Mouse (Mus musculus) inflammation-experienced regulatory T-cells, adult 6 months (primary cell): ENCODE measurements around the gene Dqx1. TPM values are rescaled to one million over a fixed set of nuclear protein-coding genes. Genes with fewer than 3 reads are reported as not detected.

ENCODE experiments used
- ATAC-seq: one replicate; pipeline ENCODE4 v1.8.0; 2017
- polyA plus RNA-seq, 3 experiments: library from polyadenylated mRNA; unstranded; fragments of 100-300 nt; shearing (Covaris generic); gene quantifications; one replicate each; pipeline ENCODE4 v1.2.1; 2017

Dqx1 gene
- polyA plus RNA-seq, 3 experiments from 2014 or later = 2.1 to 2.7 (median 2.7) TPM

GRCm38 (mm10) chr6:83070311-83071219 lies 12.9 kb downstream of the Dqx1 start:
- no peak for ATAC-seq

- no peak for ATAC-seq
Observed at GRCm38 (mm10) chr6:83071220-83071619, 13.6 kb downstream of the Dqx1 start.

DNA sequence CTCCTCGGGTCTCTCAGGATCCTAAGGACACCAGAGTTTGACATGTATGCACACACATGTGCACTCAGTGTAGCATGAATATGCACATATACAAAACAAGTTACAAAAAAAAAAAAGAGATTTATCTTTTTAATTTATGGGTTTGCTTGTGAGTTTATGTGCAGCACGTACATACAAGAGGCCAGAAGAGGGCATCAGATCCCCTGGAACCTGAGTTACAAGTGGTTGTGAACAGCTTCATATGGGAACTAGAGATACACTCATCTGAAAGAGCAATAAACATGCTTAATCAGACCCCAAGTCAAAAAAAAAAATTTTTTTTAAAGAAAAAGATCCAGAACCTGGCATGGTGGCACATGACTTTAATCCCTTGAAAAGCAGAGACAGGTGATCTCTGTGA lies 17.3 kb downstream of the Dqx1 start:
- no peak for ATAC-seq

- ATAC-seq = peak; percentile 38
Observed at GRCm38 (mm10) chr6:83077630-83078323, 20.1 kb downstream of the Dqx1 start, which contains the start of gene Pcgf1. Pcgf1 (plus strand) TSS chr6:83077869.

GRCm38 (mm10) chr6:83078324-83078858 lies 20.7 kb downstream of the Dqx1 start:
- ATAC-seq = peak; percentile 90

- no peak for ATAC-seq
Observed at GRCm38 (mm10) chr6:83080210-83080609, 22.6 kb downstream of the Dqx1 start.

DNA sequence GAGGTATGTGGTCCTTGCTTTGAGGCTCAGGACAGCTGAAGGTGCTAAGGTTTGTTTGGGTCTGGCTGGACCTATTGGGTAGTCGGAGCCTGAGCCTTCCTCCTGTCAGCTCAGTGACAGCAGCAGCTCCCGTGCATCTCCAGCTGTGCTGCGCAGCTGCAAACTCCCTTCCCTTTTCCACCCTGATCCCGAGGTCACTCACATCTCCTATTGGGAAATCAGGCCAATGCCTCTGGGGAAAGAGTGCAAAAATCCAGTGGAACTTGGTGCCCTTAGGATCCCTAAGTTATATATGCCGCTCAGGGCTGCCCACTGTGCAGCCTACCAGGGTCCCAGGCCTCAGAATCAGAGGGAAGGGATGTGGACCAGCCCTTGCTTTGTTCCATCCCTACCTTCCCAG lies 25.9 kb downstream of the Dqx1 start:
- ATAC-seq = no peak

DNA sequence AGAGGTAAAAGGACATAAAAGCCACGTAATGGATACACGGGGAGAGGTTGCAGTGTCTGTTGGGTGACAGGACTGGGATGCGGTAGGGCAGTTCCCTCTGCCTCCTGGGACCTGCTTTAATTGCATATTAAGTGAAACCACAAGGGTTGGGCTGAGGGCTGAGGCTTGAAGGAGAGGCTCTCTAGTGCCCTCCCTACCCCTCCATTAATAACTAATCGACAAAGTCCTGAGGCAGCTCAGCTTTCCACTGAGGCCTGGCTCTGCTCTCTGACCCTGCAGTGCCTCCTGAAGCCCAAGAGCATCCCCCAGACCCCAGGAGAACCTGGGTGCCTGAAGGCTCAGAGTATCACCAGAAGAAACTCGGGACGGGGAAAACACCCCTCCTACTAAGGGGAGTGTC lies 26.8 kb downstream of the Dqx1 start:
- ATAC-seq = no peak

DNA sequence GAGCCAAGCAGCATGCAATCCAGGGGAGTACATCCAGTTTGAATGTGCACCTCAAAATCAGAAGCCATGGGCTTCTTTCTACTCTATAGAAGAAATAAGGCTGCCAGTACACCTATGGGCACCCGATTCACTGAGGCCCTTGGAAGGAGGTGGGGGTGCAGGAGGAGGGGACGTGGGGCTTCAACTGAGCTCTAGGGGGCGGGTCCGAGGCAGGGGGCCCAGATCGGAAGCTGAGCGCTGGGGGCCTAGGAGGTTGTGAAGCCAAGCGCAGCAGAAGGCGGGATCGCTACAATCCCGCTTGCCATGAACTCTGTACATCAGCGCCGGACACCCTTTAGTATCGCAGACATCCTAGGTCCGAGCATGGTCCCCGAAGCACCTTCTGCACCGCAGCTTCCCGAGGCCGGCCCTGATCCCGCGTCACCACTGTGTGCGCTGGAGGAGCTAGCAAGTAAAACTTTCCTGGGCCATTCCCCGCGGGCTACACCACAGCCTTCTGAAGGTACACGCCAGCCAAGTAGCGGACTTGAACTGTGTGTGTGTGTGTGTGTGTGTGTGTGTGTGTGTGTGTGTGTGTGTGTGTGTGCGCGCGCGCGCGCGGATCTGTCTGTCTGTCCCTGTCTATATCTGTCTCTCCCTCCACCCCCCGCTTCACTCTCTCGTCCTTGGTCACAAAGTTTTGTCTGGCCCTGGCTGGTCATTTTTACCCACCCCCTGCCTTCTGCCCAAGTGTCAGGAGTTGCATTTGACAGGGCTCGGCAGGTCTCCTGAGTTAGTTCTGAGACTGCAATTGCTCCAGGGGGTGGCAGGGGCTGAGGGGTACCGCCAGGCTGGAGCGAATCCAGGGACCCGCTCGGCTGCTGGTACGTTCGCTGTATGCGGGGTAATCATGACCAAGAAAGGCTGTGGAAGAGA lies 28.7 kb downstream of the Dqx1 start, which contains the start of gene Lbx2:
Gene Lbx2 (plus strand): TSS at position 247 of the 915 bp plus-strand sequence.
- ATAC-seq = peak; percentile 21

DNA sequence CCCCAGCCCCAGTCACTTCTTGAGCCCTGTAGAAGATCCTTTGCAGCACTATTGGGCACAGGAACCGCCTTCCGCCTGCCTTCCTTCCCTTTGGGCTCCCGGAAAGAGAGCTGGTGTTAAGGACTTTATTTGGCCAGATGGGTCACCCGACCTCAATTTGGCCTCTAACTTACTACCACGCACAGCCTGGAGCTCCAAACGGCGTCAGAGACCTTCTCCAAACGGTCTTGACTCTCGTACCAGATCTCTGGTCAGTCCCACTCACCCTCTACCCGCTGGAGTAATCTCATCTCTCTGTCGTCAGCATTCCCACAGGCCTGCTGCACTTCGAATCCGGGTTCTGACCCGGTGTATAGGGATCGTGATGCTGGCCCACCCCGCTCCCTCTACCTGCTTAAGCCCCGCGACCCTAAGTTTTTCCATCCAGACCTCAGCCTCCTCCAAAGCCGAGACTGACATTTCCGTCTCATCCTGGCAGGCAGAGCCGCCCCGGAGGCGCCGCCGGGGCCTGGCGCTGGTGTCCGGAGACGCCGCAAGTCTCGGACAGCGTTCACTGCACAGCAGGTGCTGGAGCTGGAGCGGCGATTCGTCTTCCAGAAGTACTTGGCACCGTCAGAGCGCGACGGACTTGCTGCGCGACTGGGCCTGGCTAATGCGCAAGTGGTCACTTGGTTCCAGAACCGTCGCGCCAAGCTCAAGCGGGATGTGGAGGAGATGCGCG lies 29.7 kb downstream of the Dqx1 start:
- ATAC-seq = peak; percentile 43

GRCm38 (mm10) chr6:83087926-83088260 lies 30.2 kb downstream of the Dqx1 start:
- ATAC-seq = no peak

- ATAC-seq = no peak
Observed at GRCm38 (mm10) chr6:83092416-83093127, 34.9 kb downstream of the Dqx1 start.

DNA sequence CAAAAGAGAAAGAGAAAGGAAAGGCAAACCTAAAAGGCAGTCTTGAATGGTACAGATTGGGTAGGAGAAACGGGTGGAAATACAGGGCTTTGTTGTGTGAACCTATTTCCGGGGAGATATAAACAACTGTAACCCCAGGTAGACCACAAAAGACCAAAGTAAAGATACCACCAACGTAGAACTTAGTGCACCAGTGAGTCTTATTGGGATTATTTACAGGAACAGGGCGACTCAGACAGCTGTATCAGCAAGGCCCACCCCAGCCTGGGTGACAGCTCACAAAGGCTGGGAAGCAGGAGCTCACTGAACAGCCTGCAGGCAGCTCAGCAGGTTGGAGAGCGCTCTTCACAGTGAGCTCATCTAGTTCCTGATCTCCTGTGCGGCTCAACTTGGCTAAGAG lies 38.3 kb downstream of the Dqx1 start:
- peak; percentile 98 for ATAC-seq

DNA sequence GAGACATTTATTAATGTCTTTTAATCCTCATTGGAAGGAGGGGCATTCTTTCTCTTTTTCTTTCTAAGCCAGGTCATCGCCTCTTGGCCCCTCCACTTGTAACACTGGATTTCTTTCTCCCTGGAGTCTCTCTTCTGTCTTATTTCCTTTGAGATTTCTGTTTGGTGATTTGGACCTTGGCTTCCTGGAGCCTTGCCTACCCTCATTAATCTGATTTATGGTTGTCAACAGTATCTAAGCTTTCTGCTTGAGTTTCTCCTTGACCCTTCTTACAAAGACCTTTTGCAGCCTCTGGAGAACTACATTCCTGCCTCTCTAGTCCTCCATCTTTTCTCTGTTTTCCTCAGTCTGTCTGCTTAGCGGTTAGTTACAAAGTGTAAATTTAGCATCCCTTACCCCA lies 40.8 kb downstream of the Dqx1 start:
- ATAC-seq = no peak

DNA sequence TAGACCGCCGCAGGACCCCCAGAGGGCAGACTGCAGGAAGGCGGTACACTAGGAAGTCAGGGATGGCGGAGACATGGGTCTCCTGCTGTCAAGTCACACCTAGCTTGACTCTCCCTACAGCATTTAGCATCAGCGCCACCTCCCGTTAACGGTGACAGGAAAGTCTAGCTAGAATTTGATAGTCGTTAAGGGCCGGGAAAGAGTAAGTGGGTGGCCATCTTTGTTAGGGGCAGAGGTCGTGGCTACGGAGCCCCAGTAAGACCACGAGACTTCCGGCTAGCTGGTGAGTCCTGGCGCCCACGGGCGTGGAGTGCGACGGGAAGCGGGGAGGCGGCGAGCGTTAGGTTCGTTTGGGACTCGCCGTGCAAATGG lies 43.7 kb downstream of the Dqx1 start, which contains the start of the genes Ccdc142 and Gm42688:
Gene Ccdc142 (plus strand): TSS at position 286 of the 372 bp plus-strand sequence.
Gene Gm42688 (plus strand): TSS at position 302 of the 372 bp plus-strand sequence.
- peak; percentile 91 for ATAC-seq

DNA sequence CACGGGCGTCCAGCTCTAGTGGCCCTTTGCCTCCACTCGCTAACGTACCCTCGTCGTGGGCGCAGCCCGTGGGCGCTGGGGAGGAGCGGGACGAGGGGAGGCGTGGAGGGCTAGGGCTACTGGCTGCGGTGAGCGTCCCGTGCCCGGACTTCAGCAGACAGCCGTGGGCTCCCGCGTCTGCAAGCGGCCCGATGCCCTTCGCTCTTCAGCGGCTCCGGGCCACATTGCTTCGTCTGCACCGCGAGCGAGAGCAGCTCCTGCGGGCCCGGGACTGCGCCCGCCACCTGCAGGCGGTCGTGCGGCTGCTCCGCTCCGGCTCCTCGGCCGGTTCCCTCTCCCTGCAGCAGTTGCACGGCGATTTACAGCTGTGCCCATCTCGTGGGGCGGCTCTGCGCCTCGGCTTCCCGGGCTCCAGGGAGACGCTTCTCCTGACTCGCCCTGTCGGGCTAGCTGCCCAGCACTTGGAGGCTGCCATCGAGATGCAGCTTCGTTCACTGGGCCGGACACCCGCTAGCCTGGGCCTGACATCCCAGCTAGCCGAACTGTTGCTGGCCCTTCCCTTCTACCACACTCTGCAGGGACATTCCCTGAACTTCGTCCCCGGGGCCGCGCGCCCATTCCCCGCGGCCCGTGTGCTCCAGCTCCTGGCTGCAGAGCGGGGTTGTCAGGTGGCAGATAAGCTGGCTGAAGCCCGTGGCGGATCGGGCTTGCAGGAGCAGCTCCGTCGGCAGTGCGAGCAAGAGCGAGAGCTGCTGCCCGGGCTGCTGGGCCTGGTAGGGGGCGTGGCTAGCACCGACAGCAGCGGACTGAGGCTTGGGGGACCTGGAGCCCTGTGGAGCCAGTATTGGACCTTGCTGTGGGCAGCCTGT lies 44.3 kb downstream of the Dqx1 start:
- ATAC-seq = peak; percentile 75

DNA sequence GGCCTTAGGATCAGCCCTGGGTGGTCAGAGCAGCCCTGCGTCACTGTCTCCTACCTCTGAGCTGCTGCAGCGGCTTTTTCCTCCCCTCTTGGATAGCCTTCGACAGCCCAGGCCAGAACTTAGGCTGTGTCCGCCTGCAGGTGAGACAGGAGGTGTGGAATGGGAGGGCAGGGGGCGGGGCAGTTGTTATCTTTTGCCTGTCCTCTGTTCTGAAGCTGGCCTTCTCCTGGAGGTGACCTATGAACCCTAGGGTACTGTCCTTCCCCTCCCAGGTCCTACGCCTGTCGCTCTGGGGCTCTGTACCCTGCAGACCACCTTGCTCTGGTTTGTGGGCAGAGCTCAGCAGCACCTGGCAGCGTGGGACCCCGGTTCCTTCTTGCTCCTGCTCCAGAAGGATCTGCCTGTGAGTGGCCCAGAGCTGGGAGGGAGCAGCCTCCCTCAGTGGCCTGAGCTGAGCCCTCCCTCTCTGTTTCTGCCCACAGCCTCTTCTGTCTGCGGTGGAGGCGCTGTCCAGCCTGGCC lies 45.5 kb downstream of the Dqx1 start:
- no peak for ATAC-seq

DNA sequence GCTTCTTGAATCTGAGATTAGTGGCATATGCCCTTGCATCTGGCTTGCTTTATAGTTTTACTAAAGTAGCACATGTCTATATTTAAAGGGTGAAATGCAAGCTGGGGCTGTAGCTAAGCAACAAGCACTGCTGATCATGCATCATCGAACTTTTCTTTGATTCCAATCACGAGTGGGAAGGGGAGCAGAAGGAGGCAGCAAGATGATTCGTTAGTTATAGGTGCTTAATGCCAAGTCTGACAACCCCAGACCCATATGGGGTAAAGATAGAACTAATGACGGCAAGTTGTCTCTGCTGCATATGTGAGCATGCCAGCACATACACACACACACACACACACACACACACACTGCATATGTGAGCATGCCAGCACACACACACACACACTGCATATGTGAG lies 46.5 kb downstream of the Dqx1 start:
- no peak for ATAC-seq

GRCm38 (mm10) chr6:83107566-83108400 lies 50.1 kb downstream of the Dqx1 start:
- ATAC-seq = peak; percentile 53
